Mouse (Mus musculus): ENCODE results near the gene Bmp7. TPM values are rescaled to one million over a fixed set of nuclear protein-coding genes. Genes with fewer than 3 reads are reported as not detected.
A peak's percentile ranks its signal among the peaks of the same experiment; 100 is the strongest.

Bmp7 gene
- polyA plus RNA-seq, 1 experiment from 2014 or later = 4.4 TPM

- Histone ChIP-seq H3K27ac (no peak overlapping the region), H3K4me1 (peaks cover 13% of the 10 kb centered on the region), H3K9me3 (replicated peaks) (no peaks in the 10 kb centered on the region), H3K36me3 (no peaks in the 10 kb centered on the region), H3K4me2 (no peak overlapping the region), H3K9ac (no peak overlapping the region), H3K27me3 (replicated peaks) (no peaks in the 10 kb centered on the region), H3K4me3 (no peak overlapping the region)
- peak; percentile 61 for ATAC-seq
- 59% methylated on average over 10 of the region's 10 CpGs for WGBS (ENCODE audit: insufficient replicate concordance)
Observed at GRCm38 (mm10) chr2:172900954-172901701, 39.0 kb downstream of the Bmp7 start.

- no peak overlapping the region for H3K4me3 ChIP-seq
- H3K4me1 ChIP-seq = no peaks in the 10 kb centered on the region
- 68% methylated on average over 15 of the region's 15 CpGs for WGBS (ENCODE audit: insufficient replicate concordance)
- no peaks in the 10 kb centered on the region for H3K36me3 ChIP-seq
- H3K27me3 ChIP-seq (replicated peaks) = no peaks in the 10 kb centered on the region
- ATAC-seq = peak; percentile 11; the same call in 1 of the 2 replicates
- no peak overlapping the region for H3K27ac ChIP-seq
- no peaks in the 10 kb centered on the region for H3K9me3 ChIP-seq (replicated peaks)
- no peak overlapping the region for H3K9ac ChIP-seq
- H3K4me2 ChIP-seq = no peak overlapping the region
Observed at GRCm38 (mm10) chr2:172889756-172890443, 50.2 kb downstream of the Bmp7 start.

- ATAC-seq = no peak
- Histone ChIP-seq H3K27ac (no peak overlapping the region), H3K4me3 (no peak overlapping the region), H3K27me3 (replicated peaks) (no peaks in the 10 kb centered on the region), H3K9me3 (replicated peaks) (no peaks in the 10 kb centered on the region), H3K36me3 (no peaks in the 10 kb centered on the region), H3K4me1 (no peaks in the 10 kb centered on the region), H3K9ac (no peak overlapping the region), H3K4me2 (no peak overlapping the region)
- WGBS (ENCODE audit: insufficient replicate concordance) = 70% methylated on average over 12 of the region's 12 CpGs
Observed at GRCm38 (mm10) chr2:172889222-172889621, 50.9 kb downstream of the Bmp7 start.

- no peak for ATAC-seq
- no peaks in the 10 kb centered on the region for H3K4me1 ChIP-seq
- H3K36me3 ChIP-seq = no peaks in the 10 kb centered on the region
Observed at GRCm38 (mm10) chr2:172888147-172888546, 52.0 kb downstream of the Bmp7 start.

GRCm38 (mm10) chr2:172885861-172886260 lies 54.3 kb downstream of the Bmp7 start:
- Histone ChIP-seq H3K4me3 (no peak overlapping the region), H3K4me2 (no peak overlapping the region), H3K27me3 (replicated peaks) (no peaks in the 10 kb centered on the region), H3K36me3 (no peaks in the 10 kb centered on the region), H3K9me3 (replicated peaks) (no peaks in the 10 kb centered on the region), H3K27ac (no peak overlapping the region), H3K9ac (no peak overlapping the region), H3K4me1 (no peaks in the 10 kb centered on the region)
- 70% methylated on average over 6 of the region's 7 CpGs for WGBS (ENCODE audit: insufficient replicate concordance)
- no peak for ATAC-seq

More at GRCm38 (mm10) chr2:172888147-172888546, 52.0 kb downstream of the Bmp7 start:
- Histone ChIP-seq H3K4me2 (no peak overlapping the region), H3K4me3 (no peak overlapping the region), H3K27ac (no peak overlapping the region), H3K9ac (no peak overlapping the region), H3K27me3 (replicated peaks) (no peaks in the 10 kb centered on the region), H3K9me3 (replicated peaks) (no peaks in the 10 kb centered on the region)
- WGBS (ENCODE audit: insufficient replicate concordance) = 60% methylated on average over 11 of the region's 12 CpGs

GRCm38 (mm10) chr2:172884584-172884983 lies 55.5 kb downstream of the Bmp7 start:
- no peak overlapping the region for H3K4me3 ChIP-seq
- no peak overlapping the region for H3K4me2 ChIP-seq
- no peak overlapping the region for H3K27ac ChIP-seq
- no peaks in the 10 kb centered on the region for H3K4me1 ChIP-seq
- no peaks in the 10 kb centered on the region for H3K27me3 ChIP-seq (replicated peaks)
- no peaks in the 10 kb centered on the region for H3K36me3 ChIP-seq
- no peak overlapping the region for H3K9ac ChIP-seq
- ATAC-seq = no peak
- 68% methylated on average over 6 of the region's 6 CpGs for WGBS (ENCODE audit: insufficient replicate concordance)
- H3K9me3 ChIP-seq (replicated peaks) = no peaks in the 10 kb centered on the region

GRCm38 (mm10) chr2:172875201-172875600 lies 64.9 kb downstream of the Bmp7 start:
- H3K4me2 ChIP-seq = no peak overlapping the region
- no peaks in the 10 kb centered on the region for H3K4me1 ChIP-seq
- no peak overlapping the region for H3K9ac ChIP-seq
- no peak overlapping the region for H3K4me3 ChIP-seq
- no peak for ATAC-seq
- no peaks in the 10 kb centered on the region for H3K9me3 ChIP-seq (replicated peaks)
- H3K36me3 ChIP-seq = no peaks in the 10 kb centered on the region
- 68% methylated on average over 9 of the region's 9 CpGs for WGBS (ENCODE audit: insufficient replicate concordance)
- no peak overlapping the region for H3K27ac ChIP-seq
- no peaks in the 10 kb centered on the region for H3K27me3 ChIP-seq (replicated peaks)

GRCm38 (mm10) chr2:172866356-172866755 lies 73.8 kb downstream of the Bmp7 start:
- no peaks in the 10 kb centered on the region for H3K36me3 ChIP-seq
- ATAC-seq = no peak
- WGBS (ENCODE audit: insufficient replicate concordance) = 52% methylated on average over 5 of the region's 5 CpGs
- no peak overlapping the region for H3K4me2 ChIP-seq
- H3K9me3 ChIP-seq (replicated peaks) = no peaks in the 10 kb centered on the region
- peaks cover 28% of the 10 kb centered on the region for H3K27me3 ChIP-seq (replicated peaks)
- H3K27ac ChIP-seq = no peak overlapping the region
- H3K9ac ChIP-seq = no peak overlapping the region
- peaks cover 10% of the 10 kb centered on the region; the same call in 1 of the 2 replicates for H3K4me1 ChIP-seq
- H3K4me3 ChIP-seq = no peak overlapping the region

- H3K4me2 ChIP-seq = no peak overlapping the region
- no peak for ATAC-seq
- WGBS (ENCODE audit: insufficient replicate concordance) = 87% methylated on average over 6 of the region's 6 CpGs
- H3K36me3 ChIP-seq = no peaks in the 10 kb centered on the region
- no peak overlapping the region for H3K27ac ChIP-seq
- no peak overlapping the region for H3K9ac ChIP-seq
- H3K4me1 ChIP-seq = peaks cover 10% of the 10 kb centered on the region; the same call in 1 of the 2 replicates
- no peaks in the 10 kb centered on the region for H3K9me3 ChIP-seq (replicated peaks)
- no peak overlapping the region for H3K4me3 ChIP-seq
- H3K27me3 ChIP-seq (replicated peaks) = peaks cover 33% of the 10 kb centered on the region
Observed at GRCm38 (mm10) chr2:172865165-172865564, 75.0 kb downstream of the Bmp7 start.

GRCm38 (mm10) chr2:172864566-172864965 lies 75.6 kb downstream of the Bmp7 start:
- no peak overlapping the region for H3K27ac ChIP-seq
- ATAC-seq = no peak
- peaks cover 10% of the 10 kb centered on the region; the same call in 1 of the 2 replicates for H3K4me1 ChIP-seq

GRCm38 (mm10) chr2:172863469-172863856 lies 76.7 kb downstream of the Bmp7 start:
- no peaks in the 10 kb centered on the region for H3K9me3 ChIP-seq (replicated peaks)
- H3K9ac ChIP-seq = no peak overlapping the region
- no peak overlapping the region for H3K27ac ChIP-seq
- 50% methylated on average over 14 of the region's 14 CpGs for WGBS (ENCODE audit: insufficient replicate concordance)
- H3K36me3 ChIP-seq = no peaks in the 10 kb centered on the region
- peaks cover 33% of the 10 kb centered on the region for H3K27me3 ChIP-seq (replicated peaks)
- no peak for ATAC-seq
- H3K4me2 ChIP-seq = peak overlapping the region; percentile 26
- no peak overlapping the region for H3K4me3 ChIP-seq
- H3K4me1 ChIP-seq = peaks cover 10% of the 10 kb centered on the region; the same call in 1 of the 2 replicates

More at GRCm38 (mm10) chr2:172864566-172864965, 75.6 kb downstream of the Bmp7 start:
- no peak overlapping the region for H3K4me2 ChIP-seq
- H3K27me3 ChIP-seq (replicated peaks) = peaks cover 33% of the 10 kb centered on the region
- H3K36me3 ChIP-seq = no peaks in the 10 kb centered on the region
- no peak overlapping the region for H3K4me3 ChIP-seq
- H3K9me3 ChIP-seq (replicated peaks) = no peaks in the 10 kb centered on the region
- H3K9ac ChIP-seq = no peak overlapping the region
- WGBS (ENCODE audit: insufficient replicate concordance) = 81% methylated on average over 7 of the region's 7 CpGs

GRCm38 (mm10) chr2:172862850-172863468 lies 77.2 kb downstream of the Bmp7 start:
- H3K27ac ChIP-seq = no peak overlapping the region
- 15% methylated on average over 29 of the region's 29 CpGs for WGBS (ENCODE audit: insufficient replicate concordance)
- ATAC-seq = no peak

More at GRCm38 (mm10) chr2:172862850-172863468, 77.2 kb downstream of the Bmp7 start:
- H3K4me2 ChIP-seq = peak overlapping the region; percentile 26
- H3K36me3 ChIP-seq = no peaks in the 10 kb centered on the region
- H3K4me1 ChIP-seq = peaks cover 10% of the 10 kb centered on the region; the same call in 1 of the 2 replicates
- no peaks in the 10 kb centered on the region for H3K9me3 ChIP-seq (replicated peaks)
- H3K4me3 ChIP-seq = no peak overlapping the region
- H3K27me3 ChIP-seq (replicated peaks) = peaks cover 33% of the 10 kb centered on the region
- no peak overlapping the region for H3K9ac ChIP-seq
